Mouse (Mus musculus): Measurements from ENCODE around the gene Cul5.

- TF ChIP-seq CTCF (IDR thresholded peaks at IDR 0.05; ENCODE audit: borderline replicate concordance, control insufficient read depth, extremely low read depth, insufficient read depth, low read length, poor library complexity) (no peak), POLR2A (IDR thresholded peaks at IDR 0.05; ENCODE audit: control insufficient read depth, extremely low read depth, insufficient read depth, low read length, poor library complexity) (no peak)
These were observed 87.9 kb downstream of the Cul5 start for GRCm38 (mm10) chr9:53581870-53582269.
